Mouse (Mus musculus) left cerebral cortex, adult 18-20 months (tissue): ENCODE data around the gene Atg7. TPM values are rescaled to one million over a fixed set of nuclear protein-coding genes. Genes with fewer than 3 reads are reported as not detected.
A peak's percentile ranks its signal among the peaks of the same experiment; 100 is the strongest.

Experiments used
- DNase-seq, 2 experiments: peaks; one replicate each; pipeline ENCODE4 v3.0.0; 2021 to 2022; ENCODE audit warnings: low spot score in 2 of 2, mixed read lengths in 1 of 2
- total RNA-seq, 2 experiments: library from RNA; stranded (reverse); gene quantifications; 2 replicates each; pipeline ENCODE4 v1.2.3; 2021

Atg7 gene
- total RNA-seq, 2 experiments from 2014 or later, result 24.3 to 28.3 TPM

- DNase-seq, result no peak
These were observed 40.8 kb downstream of the Atg7 start for GRCm38 (mm10) chr6:114683741-114684140.

- no peak for DNase-seq
These were observed 41.5 kb downstream of the Atg7 start for GRCm38 (mm10) chr6:114684407-114684806.

- DNase-seq, result no peak
These were observed 42.5 kb downstream of the Atg7 start for GRCm38 (mm10) chr6:114685412-114685811.

- no peak for DNase-seq
These were observed 44.1 kb downstream of the Atg7 start for GRCm38 (mm10) chr6:114687035-114687434.

- no peak for DNase-seq
These were observed 47.8 kb downstream of the Atg7 start for GRCm38 (mm10) chr6:114690661-114691060.

- DNase-seq, result no peak
These were observed 48.6 kb downstream of the Atg7 start for GRCm38 (mm10) chr6:114691530-114691929.

- DNase-seq, result no peak
These were observed 49.8 kb downstream of the Atg7 start for GRCm38 (mm10) chr6:114692691-114693090.

- DNase-seq, result peak; percentile 75 to 85
These were observed 55.0 kb downstream of the Atg7 start for GRCm38 (mm10) chr6:114697646-114698490.

GRCm38 (mm10) chr6:114698578-114698977 lies 55.7 kb downstream of the Atg7 start:
- no peak for DNase-seq

GRCm38 (mm10) chr6:114700704-114701103 lies 57.8 kb downstream of the Atg7 start:
- no peak for DNase-seq

GRCm38 (mm10) chr6:114707032-114707431 lies 64.1 kb downstream of the Atg7 start:
- DNase-seq, result no peak

- peak; percentile 72 to 76 for DNase-seq
These were observed 69.5 kb downstream of the Atg7 start for GRCm38 (mm10) chr6:114712242-114713050.

GRCm38 (mm10) chr6:114713538-114713937 lies 70.6 kb downstream of the Atg7 start:
- no peak for DNase-seq

GRCm38 (mm10) chr6:114714654-114715053 lies 71.8 kb downstream of the Atg7 start:
- DNase-seq, result no peak

- DNase-seq, result no peak
These were observed 72.6 kb downstream of the Atg7 start for GRCm38 (mm10) chr6:114715289-114716030.

- DNase-seq, result no peak
These were observed 76.2 kb downstream of the Atg7 start for GRCm38 (mm10) chr6:114719100-114719499.

- DNase-seq, result no peak
These were observed 76.8 kb downstream of the Atg7 start for GRCm38 (mm10) chr6:114719665-114720064.

GRCm38 (mm10) chr6:114722046-114722445 lies 79.1 kb downstream of the Atg7 start:
- no peak for DNase-seq

GRCm38 (mm10) chr6:114723925-114724324 lies 81.0 kb downstream of the Atg7 start:
- DNase-seq, result peak; percentile 58 to 65

GRCm38 (mm10) chr6:114724351-114724750 lies 81.5 kb downstream of the Atg7 start:
- no peak for DNase-seq

- DNase-seq, result no peak
These were observed 82.3 kb downstream of the Atg7 start for GRCm38 (mm10) chr6:114725147-114725575.
